Mouse (Mus musculus): Measurements from ENCODE around the gene Rufy3.

- TF ChIP-seq CTCF (IDR thresholded peaks at IDR 0.05; ENCODE audit: low read depth, low read length) (no peak), EP300 (IDR thresholded peaks at IDR 0.05; ENCODE audit: insufficient read depth, low read depth, low read length) (no peak)
Observed at GRCm38 (mm10) chr5:88584061-88584460, 19.2 kb downstream of the Rufy3 start.
